Mouse (Mus musculus) ES-E14 (cell line): ENCODE results near the gene Gtpbp3. TPM values are rescaled to one million over a fixed set of nuclear protein-coding genes. Genes with fewer than 3 reads are reported as not detected.
A peak's percentile ranks its signal among the peaks of the same experiment; 100 is the strongest.

Experiments used
- DNase-seq: peaks from one replicate; pipeline ENCODE4 v3.0.0-alpha.2; 2013; ENCODE audit warnings: low read depth, low spot score
- H3K27ac ChIP-seq: 2 replicates; pipeline ENCODE4 v1.5.1; 2012; ENCODE audit warnings: low read depth, mild to moderate bottlenecking, low read length, moderate library complexity, mixed read lengths; ENCODE audit not compliant: poor library complexity, insufficient read depth, severe bottlenecking
- H3K36me3 ChIP-seq: 2 replicates; pipeline ENCODE4 v1.6.1; 2012; ENCODE audit warnings: mild to moderate bottlenecking, low read length, moderate library complexity, mixed read lengths; ENCODE audit not compliant: control insufficient read depth, poor library complexity, insufficient read depth, severe bottlenecking
- H3K4me1 ChIP-seq, 2 experiments: fragments of 150-350 bp in 1 of 2; sonication (generic) in 1 of 2; 2 replicates each; pipeline ENCODE4 v1.6.1; 2012; ENCODE audit warnings: low read length in 2 of 2, mild to moderate bottlenecking in 1 of 2, mixed read lengths in 1 of 2; ENCODE audit not compliant: control insufficient read depth in 2 of 2, insufficient read depth in 2 of 2, poor library complexity in 1 of 2
- H3K4me3 ChIP-seq, 2 experiments: fragments of 150-350 bp in 1 of 2; sonication (generic) in 1 of 2; 2 replicates each; pipeline ENCODE4 v1.5.1; 2012; ENCODE audit warnings: low read length in 2 of 2, low read depth in 1 of 2, mild to moderate bottlenecking in 1 of 2, mixed read lengths in 1 of 2; ENCODE audit not compliant: insufficient read depth in 1 of 2, poor library complexity in 1 of 2, severe bottlenecking in 1 of 2
- H3K9ac ChIP-seq: 2 replicates; pipeline ENCODE4 v1.6.1; 2012; ENCODE audit warnings: low read depth, mild to moderate bottlenecking, low read length, mixed read lengths; ENCODE audit not compliant: poor library complexity, insufficient read depth, severe bottlenecking
- H3K9me3 ChIP-seq: fragments of 150-350 bp; sonication (generic); 2 replicates; pipeline ENCODE4 v1.6.1; 2012; ENCODE audit warnings: low read depth, mild to moderate bottlenecking, low read length; ENCODE audit not compliant: control insufficient read depth, insufficient read depth
- CHD2 ChIP-seq: IDR thresholded peaks from 2 replicates; pipeline ENCODE4 v1.6.1; 2014; ENCODE audit warnings: mild to moderate bottlenecking, low read depth, low read length, inconsistent platforms
- HCFC1 ChIP-seq: IDR thresholded peaks from 2 replicates; pipeline ENCODE4 v1.6.1; 2012; ENCODE audit warnings: low read length, inconsistent platforms, borderline replicate concordance; ENCODE audit not compliant: insufficient read depth
- MAFK ChIP-seq: IDR thresholded peaks from 2 replicates; pipeline ENCODE4 v1.6.1; 2014; ENCODE audit warnings: mild to moderate bottlenecking, low read depth, low read length, inconsistent platforms; ENCODE audit not compliant: insufficient read depth
- ZC3H11A ChIP-seq: IDR thresholded peaks from 2 replicates; pipeline ENCODE4 v1.6.1; 2012; ENCODE audit warnings: low read depth, mild to moderate bottlenecking, inconsistent platforms, low read length, borderline replicate concordance
- ZNF384 ChIP-seq: IDR thresholded peaks from 2 replicates; pipeline ENCODE4 v1.6.1; 2012; ENCODE audit warnings: low read depth, low read length, inconsistent platforms
- in situ Hi-C, 2 experiments: fragments of 600-800 bp; cut with MboI; formaldehyde crosslinking; loops; one replicate each; pipeline ENCODE4 v1.15.1; 2025; ENCODE audit warnings: low sequenced_read_pairs in 2 of 2, inconsistent platforms in 1 of 2; ENCODE audit not compliant: unreplicated experiment in 2 of 2
- total RNA-seq: library from RNA; depleted of rRNA; stranded (reverse); fragments of 300-350 nt; gene quantifications from 2 replicates; pipeline ENCODE4 v1.2.3, GENCODE M21; 2012

The Gtpbp3 gene
- total RNA-seq, 1 experiment = 60.4 TPM

DNA sequence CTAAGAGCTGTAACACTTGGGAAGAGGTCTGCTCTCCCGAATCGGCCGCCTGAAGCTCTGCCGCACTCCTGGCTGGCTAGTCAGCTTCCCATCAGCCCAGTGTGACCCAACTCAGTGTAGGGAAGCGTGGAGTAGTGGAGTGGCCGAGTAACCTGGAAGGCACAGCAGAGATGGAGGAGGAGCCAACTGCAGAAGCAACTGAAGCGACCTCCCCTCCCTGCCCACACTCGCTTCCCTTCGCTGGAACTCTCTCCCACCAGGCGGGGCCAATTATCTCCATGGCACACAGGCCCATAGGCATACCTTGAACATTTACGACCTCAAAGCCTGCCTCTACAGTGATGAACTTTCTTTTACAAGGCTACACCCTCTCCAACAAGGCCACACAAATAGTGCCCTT, 36.1 kb upstream of the Gtpbp3 start:
- Histone ChIP-seq H3K4me3 (no peak overlapping the region), H3K9ac (no peak overlapping the region), H3K27ac (no peak overlapping the region), H3K4me1 (no peaks in the 10 kb centered on the region; a peak in 1 of 4 replicates), H3K36me3 (no peaks in the 10 kb centered on the region), H3K9me3 (no peaks in the 10 kb centered on the region)
- no peak for DNase-seq
- TF ChIP-seq ZNF384 (no peak), CHD2 (no peak), ZC3H11A (no peak), MAFK (no peak), HCFC1 (no peak)
- in situ Hi-C loops = no loop called here

DNA sequence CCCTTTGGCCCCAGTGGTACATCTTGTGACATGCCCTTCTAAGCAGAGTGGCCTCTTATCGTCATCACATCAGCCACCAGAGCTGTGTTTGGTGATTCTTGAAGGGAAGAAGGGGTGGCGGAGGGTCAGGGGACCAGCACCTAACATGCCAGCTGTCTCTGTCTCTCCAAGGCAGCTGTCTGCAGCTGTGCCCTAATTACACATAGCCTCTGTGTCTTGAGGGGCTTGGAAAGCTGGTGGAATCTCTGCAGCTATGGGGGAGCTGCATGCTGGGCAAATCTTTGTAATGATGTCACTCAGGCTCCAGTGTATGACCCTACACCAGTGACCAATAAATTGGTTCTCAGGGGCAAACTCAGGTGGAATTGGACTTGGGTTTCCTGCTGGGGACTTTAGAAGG, 35.2 kb upstream of the Gtpbp3 start:
- no peak overlapping the region for H3K9ac ChIP-seq
- no peak for DNase-seq
- in situ Hi-C loops = no loop called here

DNA sequence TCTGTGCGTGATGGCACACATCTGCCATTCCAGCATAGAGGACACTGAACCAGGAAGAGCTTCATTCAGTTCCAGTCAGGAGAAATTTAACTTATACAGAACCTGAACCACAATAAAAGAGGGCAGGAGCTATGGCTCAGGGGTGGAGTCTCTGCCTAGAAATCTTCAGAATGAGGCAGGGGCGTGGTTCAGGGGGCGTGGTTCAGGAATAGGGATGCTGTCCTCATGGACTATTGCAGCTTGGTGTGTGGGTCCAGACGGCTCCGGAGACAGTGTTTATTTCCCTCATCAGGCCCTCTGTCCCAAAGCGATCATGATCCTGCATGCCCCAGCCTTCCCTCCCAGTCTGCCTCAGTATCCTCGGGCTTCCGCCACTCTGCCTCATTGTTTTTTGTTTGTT, 33.2 kb upstream of the Gtpbp3 start:
- Histone ChIP-seq H3K9ac (no peak overlapping the region), H3K36me3 (no peaks in the 10 kb centered on the region), H3K4me3 (no peak overlapping the region), H3K4me1 (peaks cover 4 to 5% of the 10 kb centered on the region in 2 experiments; a peak in 3 of 4 replicates), H3K27ac (no peak overlapping the region), H3K9me3 (no peaks in the 10 kb centered on the region)
- TF ChIP-seq HCFC1 = no peak
- no peak for TF ChIP-seq MAFK
- TF ChIP-seq CHD2 = no peak
- no peak for TF ChIP-seq ZC3H11A
- no peak for TF ChIP-seq ZNF384
- no peak for DNase-seq
- in situ Hi-C loops = no loop called here

More for the DNA sequence above, 35.2 kb upstream of the Gtpbp3 start:
- Histone ChIP-seq H3K36me3 (no peaks in the 10 kb centered on the region), H3K9me3 (no peaks in the 10 kb centered on the region), H3K4me1 (peaks cover 0 to 5% of the 10 kb centered on the region in 2 experiments; a peak in 3 of 4 replicates), H3K4me3 (no peak overlapping the region), H3K27ac (no peak overlapping the region)
- TF ChIP-seq ZC3H11A (no peak), HCFC1 (no peak), ZNF384 (no peak), CHD2 (no peak), MAFK (no peak)

DNA sequence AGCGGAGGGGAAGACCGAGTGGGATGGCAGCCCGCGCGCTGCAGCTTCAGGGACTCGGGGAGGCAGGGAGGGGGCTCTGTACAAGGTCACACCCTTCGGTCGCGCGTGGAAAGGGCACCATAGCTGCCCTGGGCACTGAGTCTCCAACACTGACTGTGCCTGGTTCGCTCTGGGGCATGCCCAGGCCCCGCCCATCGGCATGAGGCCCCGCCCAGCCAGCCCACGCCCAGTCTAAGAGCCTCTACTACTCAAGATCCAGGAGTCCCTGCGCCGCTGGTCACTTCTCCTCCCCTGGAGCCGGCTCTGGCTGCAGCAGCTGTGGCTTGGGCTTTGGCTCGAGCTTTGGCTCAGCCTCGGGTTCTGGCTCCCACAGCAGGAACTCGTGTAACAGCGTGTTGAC, 31.0 kb upstream of the Gtpbp3 start:
- no peak for DNase-seq
- no peak for TF ChIP-seq ZNF384
- no peak for TF ChIP-seq ZC3H11A
- no peak for TF ChIP-seq CHD2
- no peak for TF ChIP-seq HCFC1
- no peak for TF ChIP-seq MAFK
- Histone ChIP-seq H3K9me3 (no peaks in the 10 kb centered on the region), H3K27ac (no peak overlapping the region), H3K4me1 (peaks cover 5 to 7% of the 10 kb centered on the region in 2 experiments; a peak in 3 of 4 replicates), H3K9ac (no peak overlapping the region), H3K4me3 (peak overlapping the region in 1 of 2 experiments; percentile 13; a peak in 1 of 4 replicates), H3K36me3 (no peaks in the 10 kb centered on the region)
- in situ Hi-C loops = no loop called here

DNA sequence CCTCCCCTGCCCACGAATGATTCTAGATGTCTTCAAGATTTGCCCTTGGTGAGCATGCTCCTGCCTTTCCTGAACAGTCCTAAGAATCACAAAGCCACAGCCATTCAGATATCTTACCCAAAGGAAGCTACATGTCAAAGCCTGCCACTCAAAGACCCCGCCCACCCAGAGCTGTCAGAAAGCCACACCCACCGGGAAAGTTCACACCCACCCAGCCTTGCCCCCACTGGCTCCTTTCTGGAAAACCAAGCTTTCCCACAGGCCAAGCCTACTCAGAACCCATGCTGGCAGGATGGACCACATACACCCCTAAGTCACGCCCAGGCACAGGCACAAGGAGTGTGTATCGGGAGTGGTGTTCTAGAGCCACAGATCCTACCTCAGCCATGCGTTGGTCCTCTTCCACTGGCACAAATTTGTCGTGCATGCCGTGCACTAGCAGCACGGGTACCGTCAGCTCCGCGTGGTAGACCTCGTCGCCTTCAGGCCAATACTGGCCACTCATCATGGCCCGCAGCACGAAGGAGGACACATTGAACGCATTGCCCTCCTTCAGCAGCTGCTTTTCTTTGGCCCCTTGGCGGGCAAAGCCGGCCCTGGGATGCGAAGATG, 30.1 kb upstream of the Gtpbp3 start:
- Histone ChIP-seq H3K27ac (no peak overlapping the region), H3K4me3 (peak overlapping the region; percentile 28 to 42; a peak in 1 of 4 replicates), H3K36me3 (no peaks in the 10 kb centered on the region), H3K4me1 (peaks cover 5 to 7% of the 10 kb centered on the region in 2 experiments; a peak in 3 of 4 replicates), H3K9me3 (no peaks in the 10 kb centered on the region), H3K9ac (no peak overlapping the region)
- TF ChIP-seq CHD2 (no peak), HCFC1 (no peak), ZNF384 (no peak), MAFK (no peak), ZC3H11A (no peak)
- in situ Hi-C loops = no loop called here
- DNase-seq = no peak
